In the genomic region with DNA sequence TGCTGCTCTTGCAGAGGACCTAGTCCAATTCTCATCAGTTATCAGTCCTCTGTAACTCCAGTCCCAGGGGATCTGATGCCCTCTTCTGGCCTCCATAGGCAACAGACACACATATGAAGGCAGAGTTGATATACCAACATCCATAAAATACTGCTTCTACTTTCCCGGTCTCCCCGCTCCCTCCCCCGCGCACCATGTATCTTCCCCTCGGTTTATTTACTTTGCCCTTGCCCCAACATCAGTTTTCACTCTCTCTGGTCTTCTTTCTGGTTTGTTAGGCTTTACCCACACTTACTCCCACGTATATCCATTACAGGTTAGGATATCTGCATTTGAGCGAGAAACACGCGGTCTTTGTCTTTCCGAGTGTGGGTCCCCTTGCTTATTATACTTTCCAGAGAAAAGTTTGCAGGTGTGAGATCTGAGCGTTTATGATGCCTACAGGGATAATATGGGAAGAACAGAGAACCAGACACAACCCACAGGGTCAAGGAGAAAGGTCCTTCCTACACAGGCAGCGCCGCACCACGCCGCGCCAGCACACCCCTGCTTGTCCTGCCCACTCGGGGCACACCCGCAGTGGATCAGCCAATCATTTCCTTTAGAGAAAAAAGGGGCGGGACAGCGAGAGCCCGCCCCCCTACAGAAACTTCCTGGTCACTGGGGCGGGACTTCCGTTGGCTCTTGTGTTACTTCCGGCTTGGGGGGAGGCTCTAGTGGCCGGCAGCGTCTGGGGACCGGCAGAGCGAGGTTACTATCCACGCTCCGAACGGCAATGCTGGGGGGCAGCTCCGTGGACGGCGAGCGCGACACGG, we compare ENCODE assay signal across 8 mouse cellular contexts. TPM values are rescaled to one million over a fixed set of nuclear protein-coding genes. Genes with fewer than 3 reads are reported as not detected.
DNase-seq lines count a peak whose midpoint lies in the region; ATAC-seq lines count a peak whose summit lies in the region.

A gene (plus strand): TSS at position 673 of the 815 bp plus-strand sequence.

- ATAC-seq in heart, embryonic 13.5 days (ENCODE audit: extremely low read depth, insufficient number of reproducible peaks, low FRiP score, low TSS enrichment): peak; percentile 97
- ATAC-seq in liver, embryonic 12.5 days: peak; percentile 90
- peak; percentile 98 for ATAC-seq in stomach, embryonic 15.5 days (ENCODE audit: insufficient read depth, low FRiP score, low read depth)

- no peaks in the 10 kb centered on the region for H3K9me3 ChIP-seq in heart, embryonic 13.5 days
- no peaks in the 10 kb centered on the region for H3K9me3 ChIP-seq in liver, embryonic 12.5 days (replicated peaks)
- no peaks in the 10 kb centered on the region for H3K9me3 ChIP-seq in stomach, embryonic 15.5 days

- H3K27me3 ChIP-seq in heart, embryonic 13.5 days (replicated peaks): no peaks in the 10 kb centered on the region
- no peaks in the 10 kb centered on the region for H3K27me3 ChIP-seq in liver, embryonic 12.5 days (replicated peaks)
- no peaks in the 10 kb centered on the region for H3K27me3 ChIP-seq in stomach, embryonic 15.5 days (replicated peaks)

- DNase-seq in CD4-positive, CD25-positive, alpha-beta regulatory T cell, adult 2 months (ENCODE audit: low read depth, low spot score): peak; percentile 94
- DNase-seq in fat pad, adult 2 months (ENCODE audit: extremely low read depth, low read depth, low spot score): peak; percentile 45
- DNase-seq in kidney, postnatal 10 days: peak; percentile 94
- DNase-seq in natural killer cell, adult 2 months (ENCODE audit: low spot score in 2 of 2): peak; percentile 90 to 91

- H3K27ac ChIP-seq in brown adipose tissue, adult 24 weeks (replicated peaks; ENCODE audit: low read depth, low read length): peak within 1 kb of the TSS; percentile 66
- peak within 1 kb of the TSS; percentile 74 for H3K27ac ChIP-seq in heart, embryonic 13.5 days (replicated peaks)
- H3K27ac ChIP-seq in liver, embryonic 12.5 days: peak within 1 kb of the TSS; percentile 99
- peak within 1 kb of the TSS; percentile 74 for H3K27ac ChIP-seq in stomach, embryonic 15.5 days

- peak within 1 kb of the TSS; percentile 94 for H3K4me2 ChIP-seq in heart, embryonic 13.5 days
- H3K4me2 ChIP-seq in liver, embryonic 12.5 days: peak within 1 kb of the TSS; percentile 91
- H3K4me2 ChIP-seq in stomach, embryonic 15.5 days: peak within 1 kb of the TSS; percentile 90

- H3K4me1 ChIP-seq in brown adipose tissue, adult 24 weeks (ENCODE audit: control insufficient read depth, insufficient read depth, insufficient read length, low read length): peaks cover 6% of the 10 kb centered on the region
- peaks cover 16% of the 10 kb centered on the region for H3K4me1 ChIP-seq in heart, embryonic 13.5 days
- H3K4me1 ChIP-seq in liver, embryonic 12.5 days: peaks cover 37% of the 10 kb centered on the region
- no peaks in the 10 kb centered on the region for H3K4me1 ChIP-seq in stomach, embryonic 15.5 days

- H3K4me3 ChIP-seq in brown adipose tissue, adult 24 weeks (ENCODE audit: insufficient read depth, low read depth, low read length): peak within 1 kb of the TSS; percentile 100
- peak within 1 kb of the TSS; percentile 90 for H3K4me3 ChIP-seq in heart, embryonic 13.5 days
- peak within 1 kb of the TSS; percentile 99 for H3K4me3 ChIP-seq in liver, embryonic 12.5 days
- H3K4me3 ChIP-seq in stomach, embryonic 15.5 days (replicated peaks): peak within 1 kb of the TSS; percentile 78

- WGBS in heart, embryonic 13.5 days: under 1% methylated on average over 37 of the region's 37 CpGs
- under 1% methylated on average over 36 of the region's 37 CpGs for whole genome bisulfite sequencing in liver, embryonic 12.5 days (ENCODE audit: insufficient replicate concordance)
- under 1% methylated on average over 37 of the region's 37 CpGs for WGBS in stomach, embryonic 15.5 days

- H3K36me3 ChIP-seq in heart, embryonic 13.5 days: no peaks in the 10 kb centered on the region
- H3K36me3 ChIP-seq in liver, embryonic 12.5 days: peaks cover 17% of the 10 kb centered on the region
- H3K36me3 ChIP-seq in stomach, embryonic 15.5 days: no peaks in the 10 kb centered on the region

- peak within 1 kb of the TSS; percentile 95 for H3K9ac ChIP-seq in heart, embryonic 13.5 days
- peak within 1 kb of the TSS; percentile 96 for H3K9ac ChIP-seq in liver, embryonic 12.5 days
- H3K9ac ChIP-seq in stomach, embryonic 15.5 days: peak within 1 kb of the TSS; percentile 82

RNA-seq across cellular contexts. Expression of the gene that starts here (rescaled TPM):
- polyA plus RNA-seq in brown adipose tissue, adult 24 weeks (2012; ENCODE audit: insufficient read depth, insufficient read length, missing spikeins): 20.0 and 20.1 TPM in 2 replicates
- 26.7 and 26.9 TPM in 2 replicates for polyA plus RNA-seq in heart, embryonic 13.5 days (2015; fragmentation: Nextera tagmentation; extraction: Ambion mirVana)
- polyA plus RNA-seq in liver, embryonic 12.5 days (2016; fragmentation: Nextera tagmentation; extraction: Ambion mirVana): 109 and 110 TPM in 2 replicates
- polyA plus RNA-seq in stomach, embryonic 15.5 days (2015; fragmentation: Nextera tagmentation; extraction: Ambion mirVana): 34.3 and 36.1 TPM in 2 replicates

Comparison
In these comparisons a context has a peak if more than half of its experiments do, and no peak if none do; other contexts are left out.
1. Peak in every context shown above with its lines: DNase-seq, ATAC-seq, H3K4me3 ChIP-seq and H3K27ac ChIP-seq.